Mouse (Mus musculus) forebrain, embryonic 16.5 days (tissue): ENCODE measurements around the gene Npnt. TPM values are rescaled to one million over a fixed set of nuclear protein-coding genes. Genes with fewer than 3 reads are reported as not detected.
A peak's percentile ranks its signal among the peaks of the same experiment; 100 is the strongest.

Experiments used
- ATAC-seq: fragments of 200-750 bp; cut with Nextera tagmentation; 2 replicates; pipeline ENCODE4 v1.8.0; 2017; ENCODE audit warnings: mild to moderate bottlenecking, moderate library complexity
- H3K27ac ChIP-seq: fragments of 300-500 bp; sonication (generic); 2 replicates; pipeline ENCODE4 v1.5.1; 2014; ENCODE audit warnings: low read length, control low read depth
- H3K27me3 ChIP-seq: fragments of 300-500 bp; sonication (generic); replicated peaks from 2 replicates; pipeline ENCODE4 v1.6.1; 2014; ENCODE audit warnings: low read length; ENCODE audit not compliant: control insufficient read depth, insufficient read depth
- H3K36me3 ChIP-seq: fragments of 300-500 bp; sonication (generic); 2 replicates; pipeline ENCODE4 v1.6.1; 2014; ENCODE audit not compliant: control insufficient read depth, insufficient read depth
- H3K4me1 ChIP-seq: fragments of 300-500 bp; sonication (generic); replicated peaks from 2 replicates; pipeline ENCODE4 v1.6.1; 2014; ENCODE audit warnings: low read length; ENCODE audit not compliant: control insufficient read depth, insufficient read depth
- H3K4me2 ChIP-seq: fragments of 300-500 bp; sonication (generic); 2 replicates; pipeline ENCODE4 v1.6.1; 2014; ENCODE audit warnings: mild to moderate bottlenecking, low read length, control low read depth
- H3K4me3 ChIP-seq: fragments of 300-500 bp; sonication (generic); replicated peaks from 2 replicates; pipeline ENCODE4 v1.5.1; 2014; ENCODE audit warnings: mild to moderate bottlenecking, low read length, control low read depth
- H3K9ac ChIP-seq: fragments of 300-500 bp; sonication (generic); replicated peaks from 2 replicates; pipeline ENCODE4 v1.6.1; 2014; ENCODE audit warnings: low read depth, low read length, control low read depth
- H3K9me3 ChIP-seq: fragments of 300-500 bp; sonication (generic); 2 replicates; pipeline ENCODE4 v1.6.1; 2016; ENCODE audit warnings: low read length; ENCODE audit not compliant: control insufficient read depth
- WGBS: fragments of 180-500 bp; shearing (Covaris S2); extraction: QIAGEN DNeasy Blood & Tissue Kit; methylation state at CpG from one replicate; pipeline ENCODE4 v1.1.7; 2014; 5-methylcytosine and 5-hydroxymethylcytosine counted together
- polyA plus RNA-seq: library from polyadenylated mRNA; unstranded; fragments of >200 nt; fragmentation: Nextera tagmentation; extraction: Ambion mirVana; gene quantifications from 2 replicates; pipeline ENCODE4 v1.2.1, GENCODE M21; 2015

Gene Npnt
- polyA plus RNA-seq, 1 experiment from 2014 or later, result 6.3 TPM

- H3K27ac ChIP-seq, result no peak overlapping the region
- WGBS, result 87% methylated on average over 6 of the region's 6 CpGs
- H3K27me3 ChIP-seq, result no peaks in the 10 kb centered on the region
- ATAC-seq, result no peak
- no peak overlapping the region for H3K4me3 ChIP-seq
- no peaks in the 10 kb centered on the region for H3K9me3 ChIP-seq
- no peaks in the 10 kb centered on the region; the same call in 1 of the 2 replicates for H3K4me1 ChIP-seq
- H3K36me3 ChIP-seq, result no peaks in the 10 kb centered on the region
- H3K9ac ChIP-seq, result no peak overlapping the region
- no peak overlapping the region for H3K4me2 ChIP-seq
Observed at GRCm38 (mm10) chr3:132856651-132857050, 93.4 kb downstream of the Npnt start.

GRCm38 (mm10) chr3:132855458-132856212 lies 94.5 kb downstream of the Npnt start:
- no peaks in the 10 kb centered on the region for H3K36me3 ChIP-seq
- no peak overlapping the region for H3K27ac ChIP-seq
- no peak overlapping the region for H3K9ac ChIP-seq
- H3K27me3 ChIP-seq, result no peaks in the 10 kb centered on the region
- no peak for ATAC-seq
- no peak overlapping the region for H3K4me3 ChIP-seq
- no peaks in the 10 kb centered on the region for H3K9me3 ChIP-seq
- H3K4me2 ChIP-seq, result no peak overlapping the region
- no peaks in the 10 kb centered on the region; the same call in 1 of the 2 replicates for H3K4me1 ChIP-seq
- WGBS, result 63% methylated on average over 9 of the region's 9 CpGs

- Histone ChIP-seq H3K4me2 (no peak overlapping the region), H3K4me1 (peaks cover 2% of the 10 kb centered on the region; the same call in 1 of the 2 replicates), H3K27ac (no peak overlapping the region), H3K27me3 (no peaks in the 10 kb centered on the region), H3K9ac (no peak overlapping the region), H3K4me3 (no peak overlapping the region), H3K36me3 (no peaks in the 10 kb centered on the region), H3K9me3 (no peaks in the 10 kb centered on the region)
- ATAC-seq, result no peak
- WGBS, result 83% methylated on average over 9 of the region's 9 CpGs
Observed at GRCm38 (mm10) chr3:132854271-132854670, 95.8 kb downstream of the Npnt start.

DNA sequence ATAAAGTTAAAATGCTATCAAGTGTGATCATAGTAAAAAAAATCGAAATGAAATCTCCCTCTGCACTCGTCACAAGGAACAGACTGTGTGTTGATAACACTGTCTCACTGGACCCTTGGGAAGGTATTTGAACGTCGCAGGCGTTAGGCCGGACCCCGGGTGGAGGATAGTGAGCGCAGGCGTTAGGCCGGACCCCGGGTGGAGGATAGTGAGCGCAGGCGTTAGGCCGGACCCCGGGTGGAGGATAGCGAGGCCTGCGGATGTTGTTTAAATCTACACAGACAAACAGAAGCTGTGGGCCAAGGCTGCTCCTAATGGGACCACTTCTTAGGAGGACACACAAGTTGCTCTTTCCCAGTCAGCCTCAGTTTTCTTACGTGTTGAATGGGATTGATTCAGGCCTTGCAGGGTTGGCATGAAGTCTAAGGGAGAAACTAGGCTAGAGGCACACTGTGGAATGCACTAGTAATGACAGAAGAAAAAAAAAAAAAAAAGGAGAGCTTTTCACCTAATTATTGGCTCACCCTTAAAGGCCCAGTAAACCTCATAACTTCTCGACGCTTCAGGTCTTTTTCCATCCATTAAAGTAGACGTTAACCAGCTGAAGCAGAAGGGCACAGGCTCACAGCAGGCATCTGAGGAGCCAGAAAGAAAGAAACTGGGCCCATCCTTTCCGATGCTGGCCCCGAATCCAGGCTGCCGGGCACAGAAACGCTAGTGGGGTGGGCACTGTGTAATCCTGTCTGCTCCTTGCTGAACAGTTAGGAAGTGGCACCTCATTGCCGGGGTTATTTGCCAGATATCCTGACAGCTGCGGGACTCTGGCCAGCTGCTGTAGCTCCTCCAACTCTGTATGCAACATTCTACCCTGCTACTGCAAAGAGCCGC lies 98.0 kb downstream of the Npnt start:
- H3K9ac ChIP-seq, result no peak overlapping the region
- ATAC-seq, result peak; percentile 35

GRCm38 (mm10) chr3:132851417-132851816 lies 98.7 kb downstream of the Npnt start:
- Histone ChIP-seq H3K27me3 (no peaks in the 10 kb centered on the region), H3K27ac (no peak overlapping the region), H3K4me1 (peaks cover 2% of the 10 kb centered on the region; the same call in 1 of the 2 replicates), H3K36me3 (no peaks in the 10 kb centered on the region), H3K4me3 (no peak overlapping the region), H3K4me2 (no peak overlapping the region), H3K9ac (no peak overlapping the region), H3K9me3 (no peaks in the 10 kb centered on the region)
- 47% methylated on average over 1 of the region's 1 CpGs for WGBS
- ATAC-seq, result peak; percentile 40; the same call in 1 of the 2 replicates

More for the DNA sequence above, 98.0 kb downstream of the Npnt start:
- H3K36me3 ChIP-seq, result no peaks in the 10 kb centered on the region
- H3K4me1 ChIP-seq, result peaks cover 2% of the 10 kb centered on the region; the same call in 1 of the 2 replicates
- H3K9me3 ChIP-seq, result no peaks in the 10 kb centered on the region
- H3K27ac ChIP-seq, result no peak overlapping the region
- H3K4me2 ChIP-seq, result no peak overlapping the region
- 61% methylated on average over 28 of the region's 28 CpGs for WGBS
- no peaks in the 10 kb centered on the region for H3K27me3 ChIP-seq
- H3K4me3 ChIP-seq, result no peak overlapping the region

DNA sequence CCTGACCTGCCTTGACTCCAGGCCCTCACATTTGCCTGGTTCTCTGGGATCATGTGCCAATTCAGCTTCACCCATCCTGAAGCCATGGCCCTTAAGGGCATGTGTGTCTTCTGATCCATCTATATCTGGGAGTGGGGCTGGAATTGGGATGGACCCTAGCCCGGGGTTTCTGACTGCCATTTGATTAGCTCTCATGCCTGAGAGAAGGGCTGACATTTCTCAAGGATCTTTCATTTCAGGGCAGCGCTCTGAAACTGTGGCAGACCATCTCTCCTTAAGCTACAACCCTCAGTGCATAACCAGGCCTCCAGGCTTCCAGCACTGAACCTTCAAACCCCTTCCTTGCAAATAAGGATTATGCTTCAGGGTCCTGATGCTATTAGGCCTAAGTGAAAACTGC lies 99.7 kb downstream of the Npnt start:
- Histone ChIP-seq H3K4me3 (no peak overlapping the region), H3K27ac (no peak overlapping the region), H3K4me2 (no peak overlapping the region), H3K36me3 (no peaks in the 10 kb centered on the region), H3K4me1 (peaks cover 2% of the 10 kb centered on the region; the same call in 1 of the 2 replicates), H3K9me3 (no peaks in the 10 kb centered on the region), H3K9ac (no peak overlapping the region), H3K27me3 (no peaks in the 10 kb centered on the region)
- 95% methylated on average over 2 of the region's 2 CpGs for WGBS
- ATAC-seq, result no peak

DNA sequence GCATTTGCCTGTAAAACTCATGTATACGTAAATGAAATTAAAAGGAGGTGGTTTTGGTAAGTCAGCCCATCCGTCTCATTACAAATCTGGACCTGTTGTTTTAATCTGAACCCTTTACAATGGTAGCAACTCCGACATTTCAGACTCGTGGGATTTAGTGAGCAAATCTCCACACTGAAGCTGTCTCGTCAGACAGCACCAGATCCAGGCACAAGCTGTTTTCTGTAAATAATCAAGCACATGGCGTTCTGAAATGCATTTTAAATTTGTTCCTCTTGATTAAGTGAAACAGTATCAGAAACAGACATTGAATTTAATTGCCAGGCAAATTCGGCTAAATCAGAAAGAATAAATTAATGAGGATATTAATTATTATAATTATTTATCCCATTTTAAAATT lies 100.4 kb downstream of the Npnt start:
- Histone ChIP-seq H3K4me1 (peaks cover 2% of the 10 kb centered on the region; the same call in 1 of the 2 replicates), H3K9me3 (no peaks in the 10 kb centered on the region), H3K4me2 (no peak overlapping the region), H3K27ac (no peak overlapping the region), H3K27me3 (no peaks in the 10 kb centered on the region), H3K4me3 (no peak overlapping the region), H3K9ac (no peak overlapping the region), H3K36me3 (no peaks in the 10 kb centered on the region)
- ATAC-seq, result no peak
- 52% methylated on average over 7 of the region's 7 CpGs for WGBS

GRCm38 (mm10) chr3:132842676-132843075 lies 107.4 kb downstream of the Npnt start:
- no peak overlapping the region for H3K4me2 ChIP-seq
- H3K9ac ChIP-seq, result no peak overlapping the region
- WGBS, result 96% methylated on average over 6 of the region's 6 CpGs
- H3K27me3 ChIP-seq, result no peaks in the 10 kb centered on the region
- H3K27ac ChIP-seq, result no peak overlapping the region
- no peaks in the 10 kb centered on the region for H3K9me3 ChIP-seq
- ATAC-seq, result no peak
- H3K36me3 ChIP-seq, result peaks cover 6% of the 10 kb centered on the region
- no peaks in the 10 kb centered on the region for H3K4me1 ChIP-seq
- H3K4me3 ChIP-seq, result no peak overlapping the region

- no peak overlapping the region for H3K27ac ChIP-seq
- no peaks in the 10 kb centered on the region for H3K4me1 ChIP-seq
- H3K9me3 ChIP-seq, result no peaks in the 10 kb centered on the region
- ATAC-seq, result no peak
- H3K9ac ChIP-seq, result no peak overlapping the region
- 92% methylated on average over 8 of the region's 8 CpGs for WGBS
- no peak overlapping the region for H3K4me2 ChIP-seq
- H3K36me3 ChIP-seq, result peaks cover 9% of the 10 kb centered on the region
- H3K4me3 ChIP-seq, result no peak overlapping the region
- H3K27me3 ChIP-seq, result no peaks in the 10 kb centered on the region
Observed at GRCm38 (mm10) chr3:132839516-132839915, 110.6 kb downstream of the Npnt start.
